15 mouse cellular contexts compared by ENCODE assay signal in the genomic region with DNA sequence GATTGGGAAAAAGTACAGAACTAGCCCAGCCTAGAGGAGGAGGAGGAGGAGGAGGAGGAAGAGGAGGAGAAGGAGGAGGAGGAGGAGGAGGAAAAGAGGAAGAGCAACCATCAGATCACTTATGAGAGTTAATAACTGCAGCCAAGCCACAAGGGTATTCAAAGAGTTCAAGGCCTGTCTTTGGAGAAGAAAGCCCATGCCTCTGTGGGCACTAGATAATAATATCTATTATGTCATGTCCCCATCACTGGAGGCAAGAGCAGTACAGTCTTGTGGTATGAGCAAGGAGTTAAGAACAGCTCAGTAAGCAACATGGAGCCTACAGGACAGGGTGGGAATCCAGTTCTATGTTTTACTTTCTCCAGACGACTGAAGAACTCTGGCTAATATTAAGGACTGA.
"Had no signal": no experiment of that assay in that cellular context is flagged by ENCODE, and none has a peak within 500 bp of the region (broad histone marks: within the 10 kb centered on the region; RNA-seq: fewer than 3 reads in every experiment).

No protein-coding gene starts in this region.

- H3K9ac ChIP-seq: intestine, embryonic 15.5 days; liver, embryonic 13.5 days; midbrain, embryonic 12.5 days; midbrain, embryonic 15.5 days; neural tube, embryonic 13.5 days had no signal

- H3K27me3 ChIP-seq: intestine, embryonic 15.5 days; liver, embryonic 13.5 days; midbrain, embryonic 12.5 days; midbrain, embryonic 15.5 days; neural tube, embryonic 13.5 days had no signal

- H3K4me1 ChIP-seq: intestine, embryonic 15.5 days; liver, embryonic 13.5 days; midbrain, embryonic 12.5 days; neural tube, embryonic 13.5 days had no signal

- H3K4me2 ChIP-seq: intestine, embryonic 15.5 days; liver, embryonic 13.5 days; midbrain, embryonic 12.5 days; midbrain, embryonic 15.5 days; neural tube, embryonic 13.5 days had no signal

- ATAC-seq: intestine, embryonic 15.5 days; midbrain, embryonic 15.5 days had no signal

- H3K9me3 ChIP-seq: intestine, embryonic 15.5 days; liver, embryonic 13.5 days; midbrain, embryonic 12.5 days; midbrain, embryonic 15.5 days; neural tube, embryonic 13.5 days had no signal

- H3K36me3 ChIP-seq: intestine, embryonic 15.5 days; liver, embryonic 13.5 days; midbrain, embryonic 12.5 days; midbrain, embryonic 15.5 days; neural tube, embryonic 13.5 days had no signal

- H3K27ac ChIP-seq: intestine, embryonic 15.5 days; kidney, postnatal 0 days; liver, embryonic 13.5 days; midbrain, embryonic 12.5 days; midbrain, embryonic 15.5 days; neural tube, embryonic 13.5 days had no signal

- DNase-seq: kidney, adult 18-20 months; kidney, postnatal 36 days; layer of hippocampus, adult 9-11 months; left cerebral cortex, postnatal 4 days; liver, embryonic 13.5 days; lung, adult 2 months; lung, postnatal 14 days; lung, postnatal 4 days; retina, postnatal 1 day; thymus, postnatal 25 days had no signal

- H3K4me3 ChIP-seq: intestine, embryonic 15.5 days; liver, embryonic 13.5 days; midbrain, embryonic 12.5 days; midbrain, embryonic 15.5 days; neural tube, embryonic 13.5 days had no signal
